Mouse (Mus musculus) layer of hippocampus, postnatal 14 days (tissue): Measurements from ENCODE around the gene Popdc2. TPM values are rescaled to one million over a fixed set of nuclear protein-coding genes. Genes with fewer than 3 reads are reported as not detected.

Source experiments
- DNase-seq, 2 experiments: peaks; one replicate each; pipeline ENCODE4 v3.0.0; 2021 to 2022; ENCODE audit warnings: low spot score in 2 of 2, mixed read lengths in 1 of 2
- total RNA-seq, 2 experiments: library from RNA; stranded (reverse); gene quantifications; 2 replicates each; pipeline ENCODE4 v1.2.3; 2021

Gene Popdc2
- total RNA-seq, 2 experiments from 2014 or later: 0.43 to 0.44 TPM

DNA sequence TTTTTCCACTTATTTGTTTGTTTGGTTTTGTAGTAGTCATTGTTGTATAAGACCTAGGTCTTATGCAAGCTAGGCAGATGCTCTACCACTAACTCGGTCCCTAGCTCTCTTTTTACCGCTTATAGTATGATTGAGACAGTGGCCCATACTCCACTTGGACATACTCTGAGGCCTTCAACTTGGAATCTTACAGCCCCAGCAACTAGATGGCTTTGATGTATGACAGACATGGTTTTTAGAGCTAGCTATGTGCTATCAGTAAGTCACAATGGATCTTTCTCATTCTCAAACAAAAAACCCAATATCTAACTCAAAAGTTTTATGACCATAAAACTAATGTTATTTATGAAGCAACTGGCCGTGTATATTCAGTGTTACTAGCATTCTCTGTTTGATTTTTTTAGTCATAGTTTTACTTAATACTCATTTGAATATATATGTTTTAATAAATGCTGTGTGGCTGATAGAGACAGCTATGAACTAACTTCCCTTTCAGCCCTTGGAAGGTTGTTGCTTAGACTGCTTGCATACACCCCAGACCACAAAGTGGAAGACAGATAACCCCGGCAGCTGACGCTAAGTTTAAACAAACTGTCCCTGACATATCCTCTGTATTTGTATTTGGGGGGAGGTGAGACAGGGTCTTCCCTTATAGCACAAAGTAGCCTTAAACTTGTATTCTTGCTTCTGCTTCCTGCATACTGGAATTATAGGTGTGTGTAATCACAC, 7.7 kb upstream of the Popdc2 start:
- no peak for DNase-seq

DNA sequence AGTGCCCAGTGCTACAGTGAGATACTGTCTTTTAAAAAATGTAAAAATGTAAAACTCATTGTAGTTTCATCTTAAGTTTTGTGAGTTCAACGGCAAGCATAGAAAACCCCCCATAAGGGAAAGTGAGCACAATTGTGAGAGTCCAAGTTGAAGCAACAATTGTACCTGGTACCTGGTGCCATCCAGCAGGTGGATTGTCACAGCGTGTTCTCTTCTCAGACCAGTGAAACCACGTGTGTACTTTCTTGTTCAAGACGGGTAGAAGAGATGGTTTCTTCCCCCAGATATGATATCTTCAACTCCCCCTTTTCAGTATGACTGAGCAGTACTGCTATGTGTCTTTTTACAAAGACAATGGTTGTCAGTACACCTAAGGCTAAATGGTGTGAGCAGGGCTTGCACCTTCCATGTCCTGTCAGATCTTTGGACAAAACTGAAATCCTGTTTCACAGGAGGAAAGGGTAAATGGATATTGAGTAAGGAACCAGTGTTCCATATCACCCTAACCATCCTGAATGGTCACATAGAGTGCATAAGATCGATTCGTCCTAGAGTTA, 3.7 kb upstream of the Popdc2 start:
- DNase-seq: no peak

DNA sequence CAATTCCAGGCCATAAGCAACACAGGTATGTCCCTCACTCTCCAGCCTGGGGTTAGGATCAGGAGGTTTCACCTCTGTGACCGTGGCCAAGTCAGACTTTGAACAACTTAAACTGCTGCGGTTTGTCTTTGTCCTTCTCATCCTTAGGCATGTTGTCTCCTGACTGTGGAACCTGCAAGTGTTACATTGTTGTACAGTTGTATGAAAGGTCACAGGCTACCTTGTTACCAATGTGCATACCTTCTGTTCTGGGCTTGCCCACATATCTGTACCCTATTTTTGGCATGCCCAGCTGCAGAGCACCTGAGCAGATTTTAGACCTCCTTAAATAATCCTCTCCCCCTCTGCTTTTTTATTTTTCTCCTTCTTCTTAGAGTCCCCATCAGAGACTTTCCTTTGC, 2.8 kb upstream of the Popdc2 start:
- DNase-seq: no peak

DNA sequence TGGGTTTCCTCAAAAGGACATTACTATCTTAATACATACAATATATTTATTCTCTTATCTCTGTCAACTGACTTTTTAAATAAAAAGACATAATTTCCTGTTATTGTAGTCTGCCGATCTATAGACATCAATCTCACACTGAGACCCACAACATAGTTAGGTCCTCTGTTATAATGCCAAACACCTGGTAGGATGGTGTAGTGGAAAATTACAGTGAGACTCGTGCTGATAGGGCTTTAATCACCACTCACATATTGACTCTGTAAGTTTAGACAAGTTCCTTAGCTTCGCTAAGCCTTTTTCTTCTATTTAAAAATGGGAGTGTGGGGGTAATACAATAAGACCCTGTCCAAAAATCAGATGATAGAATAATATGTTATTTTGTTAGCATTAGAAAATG, 2.2 kb upstream of the Popdc2 start:
- no peak for DNase-seq

DNA sequence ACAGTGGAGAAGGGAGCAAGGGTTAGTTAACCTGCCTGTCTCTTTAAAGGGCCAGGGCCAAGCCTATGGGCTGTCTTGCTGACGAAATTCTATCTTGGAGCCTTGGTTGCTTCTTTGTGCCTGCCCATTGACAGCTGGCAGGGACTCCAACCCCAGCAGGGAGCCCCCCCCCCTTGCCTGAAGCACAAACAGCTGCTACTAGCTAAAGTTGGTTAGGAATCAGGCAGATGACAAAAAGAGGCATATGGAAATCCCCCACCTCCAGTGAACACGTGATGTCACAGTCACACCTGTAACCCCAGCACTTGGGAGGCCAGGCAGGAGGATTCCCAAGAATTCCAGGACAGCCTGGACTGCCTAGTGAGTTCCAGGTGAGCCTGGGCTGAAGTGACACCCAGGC, 1.7 kb upstream of the Popdc2 start:
- no peak for DNase-seq

DNA sequence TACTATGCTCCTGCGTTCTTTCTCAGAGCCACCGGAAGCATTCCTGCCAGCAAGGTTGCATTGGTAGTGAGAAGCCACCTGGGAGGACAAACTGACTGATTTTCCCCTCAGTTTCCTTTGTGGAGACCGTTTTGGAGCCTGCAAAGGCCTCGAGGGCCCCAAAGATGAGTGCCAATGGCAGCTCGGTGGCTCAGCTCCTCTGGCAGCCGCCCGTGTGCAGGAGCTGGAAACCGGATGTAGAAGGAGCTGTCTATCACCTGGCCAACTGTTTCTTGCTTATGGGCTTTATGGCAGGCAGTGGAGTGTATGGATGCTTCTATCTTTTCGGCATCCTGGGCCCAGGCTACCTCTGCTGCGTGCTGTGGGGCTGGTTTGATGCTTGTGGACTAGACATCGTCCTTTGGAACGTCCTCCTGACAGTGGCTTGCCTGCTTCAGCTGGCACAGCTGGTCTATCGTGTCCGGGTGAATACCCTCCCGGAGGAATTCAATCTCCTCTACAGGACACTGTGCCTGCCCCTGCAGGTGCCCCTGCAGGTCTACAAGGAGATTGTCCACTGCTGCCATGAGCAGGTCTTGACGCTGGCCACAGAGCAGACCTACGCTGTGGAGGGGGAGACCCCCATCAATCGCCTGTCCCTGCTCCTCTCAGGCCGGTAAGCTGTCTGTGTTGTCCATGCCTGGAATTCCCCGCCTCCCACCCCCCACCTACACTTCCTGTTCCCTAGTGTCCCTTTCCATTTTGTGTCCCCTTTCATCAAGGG, 665 bp downstream of the Popdc2 start:
- DNase-seq: no peak

DNA sequence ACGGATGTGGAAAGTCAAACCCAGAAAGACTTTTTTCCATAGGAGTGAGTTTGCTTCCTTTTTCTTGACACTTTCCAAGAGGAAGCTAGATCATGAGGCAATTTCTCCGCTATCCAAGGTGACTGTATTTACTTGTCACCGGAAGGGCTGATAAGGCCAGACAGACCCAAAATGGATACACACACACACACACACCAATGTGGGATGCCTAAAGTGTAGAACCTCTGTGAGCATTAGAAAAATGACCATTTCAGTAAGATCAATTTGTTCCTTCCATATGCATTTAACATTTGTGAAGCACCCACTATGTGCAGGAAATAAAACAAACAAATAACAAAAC, 1.2 kb downstream of the Popdc2 start:
- DNase-seq: no peak

DNA sequence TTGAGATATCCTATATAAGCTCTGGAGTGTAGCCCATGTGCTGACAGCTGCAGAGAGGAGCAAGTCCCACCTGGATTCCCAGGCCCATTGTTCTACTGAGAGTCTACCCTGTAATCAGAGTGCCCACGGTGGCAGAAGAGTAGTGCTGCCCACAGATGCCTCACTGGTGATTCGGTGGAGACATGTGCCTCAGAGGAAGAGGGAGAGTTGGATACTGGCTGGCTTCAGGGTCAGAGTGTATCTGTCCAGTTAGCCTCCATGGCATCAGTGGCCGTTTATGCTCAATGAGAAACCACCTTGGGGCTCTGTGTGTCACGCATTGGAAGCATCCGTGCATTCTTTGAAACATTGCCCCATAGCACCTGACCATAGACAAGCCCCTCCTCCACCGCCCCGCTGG, 1.6 kb downstream of the Popdc2 start:
- DNase-seq: no peak

DNA sequence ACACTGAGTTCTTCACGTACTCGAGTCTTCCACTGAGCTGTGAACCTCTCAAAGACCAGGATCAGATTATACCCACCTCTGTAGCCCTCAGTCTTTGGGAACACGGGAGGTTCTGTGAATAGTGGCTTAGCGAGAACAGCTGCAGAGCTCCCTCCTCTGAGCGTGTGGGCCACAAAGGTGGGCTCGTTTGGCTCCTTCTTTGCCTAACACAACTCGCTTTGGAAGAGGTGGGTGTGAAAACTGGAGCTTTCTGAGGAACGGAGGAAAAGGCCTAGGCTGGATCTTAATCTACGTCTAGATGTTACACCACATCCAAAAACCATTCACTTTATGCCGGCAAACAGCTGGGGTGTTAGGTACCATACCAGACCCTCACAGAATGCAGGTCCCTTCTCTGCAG, 3.4 kb downstream of the Popdc2 start:
- no peak for DNase-seq

DNA sequence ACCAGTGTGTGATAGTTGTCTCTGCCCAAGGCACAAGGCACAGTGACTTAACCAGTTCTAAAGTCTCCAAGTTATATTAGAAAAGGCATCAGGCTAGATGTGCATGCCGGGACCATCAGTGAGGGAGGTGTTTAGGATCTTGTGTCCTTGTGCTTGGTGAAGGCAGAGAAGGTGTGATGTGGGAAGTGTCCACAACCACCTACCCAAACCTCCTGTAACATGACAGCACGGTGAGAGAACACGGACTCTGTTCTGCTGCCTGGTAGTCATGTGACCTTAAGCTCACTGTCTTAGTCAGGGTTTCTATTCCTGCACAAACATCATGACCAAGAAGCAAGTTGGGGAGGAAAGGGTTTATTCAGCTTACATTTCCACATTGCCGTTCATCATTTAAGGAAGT, 4.2 kb downstream of the Popdc2 start:
- DNase-seq: no peak

DNA sequence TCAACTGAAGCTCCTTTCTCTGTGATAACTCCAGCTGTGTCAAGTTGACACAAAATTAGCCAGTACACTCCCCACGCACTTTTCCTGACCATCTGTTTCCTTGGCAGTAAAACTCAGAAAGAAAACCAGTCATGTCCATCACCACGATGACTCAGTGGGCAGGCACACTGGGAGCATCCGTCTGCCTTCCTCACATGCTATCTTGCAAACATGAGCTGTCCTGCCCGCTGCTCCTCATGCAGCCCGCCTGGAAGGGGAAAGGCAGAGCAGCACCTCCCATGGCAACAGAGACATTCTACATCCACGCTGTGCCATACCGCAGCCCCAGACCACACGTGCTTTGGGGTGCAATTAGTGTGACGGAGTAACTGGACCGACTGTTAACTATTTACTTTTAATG, 6.3 kb downstream of the Popdc2 start:
- DNase-seq: peak in 1 of 2 experiments; percentile 33

DNA sequence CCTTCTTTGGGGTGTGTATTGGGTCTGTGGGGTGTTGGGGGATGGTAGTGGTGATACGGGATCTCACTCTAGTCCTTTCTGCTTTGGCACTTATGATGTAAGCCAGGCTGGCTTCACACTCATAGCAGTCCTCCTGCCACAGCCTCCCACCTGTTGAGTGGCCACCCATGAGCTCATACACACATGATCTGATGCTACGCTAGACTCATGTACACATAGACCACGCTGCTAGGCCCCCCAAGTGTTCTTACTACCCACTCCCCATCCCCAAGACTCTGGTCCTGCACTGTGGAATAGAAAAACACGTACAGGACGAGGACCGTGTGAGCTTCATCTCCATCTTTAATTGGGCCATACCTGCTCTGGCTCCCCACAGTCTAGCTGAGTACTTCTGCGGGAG, 7.0 kb downstream of the Popdc2 start:
- no peak for DNase-seq

DNA sequence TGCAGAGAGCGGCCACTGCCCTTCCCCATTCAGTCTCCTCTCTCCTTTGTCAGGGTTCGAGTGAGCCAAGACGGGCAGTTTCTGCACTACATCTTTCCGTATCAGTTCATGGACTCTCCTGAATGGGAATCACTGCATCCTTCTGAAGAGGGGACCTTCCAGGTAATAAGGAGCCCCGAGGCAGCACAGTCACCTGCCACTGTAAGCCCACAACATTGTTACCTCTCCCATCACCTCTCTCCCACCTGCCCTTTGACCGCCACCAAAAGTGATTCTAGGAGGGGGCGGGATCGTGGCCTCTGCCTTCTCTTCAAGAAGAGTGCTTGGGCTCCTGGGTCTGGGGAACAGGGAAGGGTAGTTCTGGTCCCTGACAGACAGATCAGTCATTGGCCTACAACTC, 7.4 kb downstream of the Popdc2 start:
- DNase-seq: no peak

DNA sequence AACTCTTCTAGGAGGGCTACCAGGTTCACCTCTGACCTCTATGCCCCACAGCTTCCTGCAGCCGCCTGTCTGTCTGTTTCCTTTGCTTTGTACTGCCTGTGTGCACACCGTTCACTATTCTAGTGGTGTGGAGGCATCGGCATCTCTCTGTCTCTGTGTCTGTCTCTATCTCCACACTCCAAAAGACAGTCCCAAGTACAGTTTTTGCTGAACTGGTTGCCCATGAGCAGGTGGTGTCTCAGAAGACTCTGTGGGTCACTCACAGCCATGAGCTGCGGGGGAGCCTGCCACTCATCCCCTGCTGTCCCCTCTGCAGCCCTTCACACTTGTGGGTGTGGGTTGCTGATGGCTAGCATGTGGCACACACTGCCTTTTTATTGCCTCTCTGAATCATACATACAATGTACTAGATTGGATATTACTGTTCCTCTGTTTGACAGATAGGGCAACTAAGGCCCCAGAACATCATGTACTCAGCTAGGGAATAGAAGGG, 8.0 kb downstream of the Popdc2 start:
- no peak for DNase-seq

DNA sequence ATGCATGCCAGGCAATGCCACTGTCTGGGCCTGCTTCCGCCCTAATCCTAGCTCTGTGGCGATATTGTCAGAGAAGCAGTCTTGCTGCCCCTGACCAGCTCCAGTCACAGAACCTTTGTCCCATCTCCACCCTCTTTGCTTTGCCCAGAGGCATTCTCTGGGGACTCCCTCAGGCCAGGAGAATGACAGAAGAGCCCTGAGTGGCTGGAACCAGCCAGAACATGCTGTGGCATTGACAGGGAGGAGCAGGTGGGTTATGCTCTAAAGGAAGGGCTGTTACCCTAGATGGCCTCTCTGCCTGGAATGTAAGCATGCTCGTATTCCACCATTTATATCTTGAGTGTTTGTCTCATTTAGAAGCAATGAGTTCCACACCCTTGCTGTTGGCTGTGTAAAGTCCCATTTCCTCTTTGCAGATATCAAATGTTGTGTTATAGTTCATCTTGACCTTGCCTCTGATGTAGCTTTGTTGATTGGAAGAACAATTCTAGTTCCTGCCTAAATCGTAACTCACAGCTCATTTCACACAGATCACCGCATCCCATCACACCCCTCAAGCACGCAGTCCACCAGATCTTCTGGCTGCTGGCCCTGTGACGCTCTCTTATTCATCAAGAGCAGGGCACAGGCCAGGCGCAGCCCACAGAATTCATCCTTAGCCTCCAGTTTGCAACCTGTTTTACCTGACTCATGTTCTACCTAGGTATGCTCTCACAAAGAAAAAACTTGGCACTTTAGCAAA, 8.8 kb downstream of the Popdc2 start:
- no peak for DNase-seq

DNA sequence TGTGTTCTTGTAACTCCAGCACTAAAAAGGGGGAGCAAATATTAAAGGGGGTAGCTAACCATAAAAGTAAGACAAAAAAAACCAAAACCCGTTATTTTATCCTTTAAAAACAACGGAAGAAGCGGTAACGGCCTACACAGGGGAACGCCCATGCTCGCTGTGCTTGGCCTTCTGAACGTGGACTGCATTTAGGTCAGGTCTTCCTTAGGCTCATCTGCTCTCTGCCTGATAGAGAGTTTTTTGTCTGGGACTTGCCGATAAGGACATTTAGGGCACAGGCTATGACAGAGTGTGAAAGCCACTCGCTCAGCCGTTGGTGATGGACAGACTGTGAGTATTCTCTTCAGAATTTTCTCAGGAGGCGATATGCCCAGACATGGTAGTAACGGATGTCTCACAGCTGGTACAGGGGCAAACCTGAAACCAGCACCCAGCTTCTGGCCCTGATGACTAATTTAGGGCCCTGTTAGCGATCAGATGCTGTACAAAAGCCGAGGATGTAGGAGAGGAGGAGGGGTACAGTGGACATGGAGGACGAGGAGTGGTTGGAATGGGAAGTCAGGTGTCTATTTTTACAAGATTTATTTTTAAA, 9.8 kb downstream of the Popdc2 start:
- DNase-seq: no peak

DNA sequence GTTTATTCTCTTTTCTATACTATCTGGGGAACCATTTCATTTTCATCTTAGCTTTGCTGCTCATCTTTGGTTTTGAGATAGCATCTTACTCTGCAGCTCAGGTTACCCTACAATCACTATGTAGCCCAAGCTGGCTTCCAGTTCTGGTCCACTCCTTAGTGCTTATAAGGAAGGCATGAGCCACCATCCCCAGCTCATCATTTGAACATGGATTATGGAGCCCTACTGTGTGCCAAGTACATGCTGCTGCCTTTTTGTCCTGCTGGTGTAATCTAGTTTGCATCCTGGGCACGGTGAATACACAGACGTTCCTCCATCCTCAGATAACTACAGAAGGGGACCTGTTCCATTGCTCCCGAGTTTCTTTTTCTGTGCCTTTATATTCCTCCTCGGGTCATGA, 10.9 kb downstream of the Popdc2 start:
- DNase-seq: no peak

DNA sequence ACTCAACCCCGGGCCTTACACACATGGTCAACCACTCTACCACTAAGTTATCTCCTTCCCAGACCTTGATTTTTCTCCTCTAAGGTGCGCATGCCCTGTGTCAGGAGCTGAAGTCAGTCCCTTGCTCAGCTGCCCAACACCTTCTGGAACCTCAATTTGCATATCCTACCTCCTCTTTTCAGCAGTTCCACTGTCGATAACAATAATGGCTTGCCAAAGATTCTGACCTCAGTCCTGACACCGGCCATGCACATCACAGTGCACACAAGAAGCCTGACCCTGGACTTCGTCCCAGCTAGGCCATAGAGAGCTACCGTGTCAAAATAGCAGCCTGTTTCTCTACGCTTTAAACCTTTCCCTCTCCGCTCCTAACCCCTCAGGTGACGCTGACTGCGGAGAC, 11.4 kb downstream of the Popdc2 start:
- no peak for DNase-seq

DNA sequence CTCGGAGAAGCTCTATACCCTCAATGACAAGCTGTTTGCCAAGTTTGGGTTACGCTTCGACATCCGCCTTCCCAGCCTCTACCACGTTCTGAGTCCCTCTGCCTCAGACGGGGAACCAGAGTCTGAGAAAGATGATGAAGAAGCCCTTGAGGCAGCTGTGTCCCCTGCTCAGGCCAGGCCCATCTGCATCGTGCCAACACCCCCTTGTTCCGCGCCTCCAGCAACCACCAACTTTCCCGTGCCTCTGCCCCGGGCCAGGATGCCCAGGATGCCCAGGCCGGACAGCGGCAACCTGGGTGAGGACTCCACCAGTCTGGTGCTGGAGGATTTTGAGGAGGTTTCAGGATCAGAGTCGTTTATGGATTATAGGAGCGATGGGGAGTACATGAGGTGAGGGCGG, 11.9 kb downstream of the Popdc2 start:
- DNase-seq: no peak

DNA sequence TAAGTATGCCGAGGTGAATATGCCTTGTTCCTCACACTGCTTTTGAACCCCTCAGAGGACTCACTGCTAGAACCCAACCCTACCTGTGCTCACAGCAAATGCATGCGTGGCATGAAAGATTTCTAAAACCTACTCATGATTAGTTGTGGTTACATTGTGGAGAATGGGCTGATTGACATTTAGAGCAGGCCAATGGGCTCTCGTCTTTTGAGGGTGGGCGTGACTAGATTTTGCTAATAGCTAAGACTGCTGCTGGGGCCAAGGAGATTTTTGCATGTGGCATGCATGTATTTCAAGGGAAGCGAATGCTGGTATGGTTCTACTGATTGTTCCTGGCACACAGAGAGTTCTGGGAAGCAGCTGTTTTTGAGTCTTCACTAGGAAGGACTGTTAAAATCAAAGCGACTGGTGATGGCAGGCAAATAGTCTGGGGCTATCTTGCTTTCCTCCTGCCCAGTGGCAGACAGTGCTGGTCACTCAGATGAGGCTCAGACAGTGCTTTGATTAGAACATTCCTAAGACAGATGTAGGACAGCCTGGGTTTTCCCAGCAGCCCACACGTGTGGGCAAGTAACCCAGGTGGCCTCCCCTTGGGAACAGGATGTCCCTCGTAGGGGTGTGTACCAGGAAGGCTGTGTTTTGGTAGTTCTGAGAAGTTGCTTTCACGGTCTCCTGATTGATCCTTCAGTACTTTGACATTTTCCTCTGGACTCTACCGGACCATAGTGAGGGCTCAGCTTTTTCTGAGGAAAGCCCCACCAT, 12.6 kb downstream of the Popdc2 start:
- no peak for DNase-seq

DNA sequence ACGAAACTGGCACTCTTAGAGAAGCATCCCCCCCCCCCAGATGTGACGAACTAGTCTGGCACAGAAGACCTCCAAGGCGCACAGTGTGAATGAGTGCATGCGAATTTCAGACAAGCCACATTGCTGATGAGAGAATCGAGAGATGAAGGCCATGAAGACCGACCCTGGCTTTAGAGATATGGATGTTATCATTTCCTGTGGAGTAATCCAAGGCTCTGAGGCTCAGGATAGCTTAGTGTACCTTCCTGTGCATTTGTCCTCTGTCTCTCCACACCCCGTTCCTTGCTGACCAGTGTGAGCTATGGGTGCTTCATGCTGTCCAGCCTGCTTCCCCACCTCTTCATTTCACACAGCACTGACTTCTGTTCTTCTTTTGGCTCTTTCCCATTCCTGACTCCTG, 13.2 kb downstream of the Popdc2 start:
- no peak for DNase-seq
